Mouse (Mus musculus) midbrain, embryonic 12.5 days (tissue): ENCODE results near the gene Nid2. TPM values are rescaled to one million over a fixed set of nuclear protein-coding genes. Genes with fewer than 3 reads are reported as not detected.

Source experiments
- ATAC-seq: fragments of 200-750 bp; cut with Nextera tagmentation; 2 replicates; pipeline ENCODE4 v1.8.0; 2017; ENCODE audit warnings: low read depth, moderate TSS enrichment, moderate library complexity; ENCODE audit not compliant: low FRiP score
- H3K27ac ChIP-seq: fragments of 300-500 bp; sonication (generic); replicated peaks from 2 replicates; pipeline ENCODE4 v1.5.1; 2016; ENCODE audit warnings: mild to moderate bottlenecking
- H3K27me3 ChIP-seq: fragments of 300-500 bp; sonication (generic); 2 replicates; pipeline ENCODE4 v1.6.1; 2016; ENCODE audit warnings: mild to moderate bottlenecking
- H3K36me3 ChIP-seq: fragments of 300-500 bp; sonication (generic); 2 replicates; pipeline ENCODE4 v1.6.1; 2016
- H3K4me1 ChIP-seq: fragments of 300-500 bp; sonication (generic); 2 replicates; pipeline ENCODE4 v1.6.1; 2016
- H3K4me2 ChIP-seq: fragments of 300-500 bp; sonication (generic); replicated peaks from 2 replicates; pipeline ENCODE4 v1.6.1; 2016; ENCODE audit warnings: mild to moderate bottlenecking, moderate library complexity
- H3K4me3 ChIP-seq: fragments of 300-500 bp; sonication (generic); 2 replicates; pipeline ENCODE4 v1.5.1; 2016; ENCODE audit warnings: mild to moderate bottlenecking
- H3K9ac ChIP-seq: fragments of 300-500 bp; sonication (generic); replicated peaks from 2 replicates; pipeline ENCODE4 v1.6.1; 2016; ENCODE audit warnings: mild to moderate bottlenecking, moderate library complexity
- H3K9me3 ChIP-seq: fragments of 300-500 bp; sonication (generic); 2 replicates; pipeline ENCODE4 v1.6.1; 2016; ENCODE audit warnings: mild to moderate bottlenecking
- WGBS: fragments of 180-500 bp; shearing (Covaris S2); methylation state at CpG from one replicate; pipeline ENCODE4 v1.1.7; 2016; 5-methylcytosine and 5-hydroxymethylcytosine counted together
- polyA plus RNA-seq: library from polyadenylated mRNA; unstranded; fragments of >200 nt; fragmentation: Nextera tagmentation; extraction: Ambion mirVana; gene quantifications from 2 replicates; pipeline ENCODE4 v1.2.1, GENCODE M21; 2016

Nid2 gene
- polyA plus RNA-seq, 1 experiment from 2014 or later = 60.8 TPM

GRCm38 (mm10) chr14:19823321-19824142 is 72.5 kb downstream of the Nid2 start, which contains the start of gene Rtraf:
Gene Rtraf, minus strand, starts transcription at chr14:19823824.
- under 1% methylated on average over 80 of the region's 80 CpGs for WGBS
- Histone ChIP-seq H3K27ac (peak within 1 kb of the TSS; percentile 87), H3K4me2 (peak within 1 kb of the TSS; percentile 73), H3K4me1 (peaks cover 28% of the 10 kb centered on the region), H3K9me3 (0 out of 2 replicates have a peak, but pooled peaks cover 3% of the 10 kb centered on the region), H3K9ac (peak within 1 kb of the TSS; percentile 89), H3K36me3 (peaks cover 25% of the 10 kb centered on the region), H3K4me3 (peak within 1 kb of the TSS; percentile 78), H3K27me3 (no peaks in the 10 kb centered on the region; the same call in 1 of the 2 replicates)
- peak; percentile 97 for ATAC-seq

DNA sequence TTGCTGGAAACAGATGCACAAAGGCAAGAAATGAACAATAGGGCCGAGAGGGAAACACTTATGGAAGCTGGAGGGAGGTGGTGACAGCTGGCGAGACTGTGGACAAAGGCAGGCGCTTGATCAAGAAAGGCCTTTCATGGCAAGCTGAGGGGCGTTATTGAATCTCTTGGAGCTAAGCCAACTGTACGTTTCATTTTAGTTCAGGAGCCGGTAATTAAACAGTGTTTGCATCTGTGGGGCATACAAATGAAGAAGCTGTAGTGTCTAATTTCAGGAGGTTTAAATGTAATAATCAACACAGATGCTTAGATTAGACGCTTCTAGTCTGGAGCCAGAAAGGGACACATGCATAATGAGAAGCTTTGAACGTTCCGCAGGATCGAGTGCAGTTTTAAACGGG is 74.4 kb downstream of the Nid2 start:
- Histone ChIP-seq H3K9me3 (0 out of 2 replicates have a peak, but pooled peaks cover 3% of the 10 kb centered on the region), H3K4me1 (peaks cover 28% of the 10 kb centered on the region), H3K9ac (0 out of 2 replicates have a peak overlapping the region, but pooled peaks have one; percentile 7), H3K27me3 (no peaks in the 10 kb centered on the region; the same call in 1 of the 2 replicates), H3K4me3 (no peak overlapping the region), H3K4me2 (peak overlapping the region; percentile 22; the same call in 1 of the 2 replicates), H3K36me3 (peaks cover 12% of the 10 kb centered on the region), H3K27ac (peak overlapping the region; percentile 87)
- 36% methylated on average over 11 of the region's 11 CpGs for WGBS
- peak; percentile 39; the same call in 1 of the 2 replicates for ATAC-seq

- Histone ChIP-seq H3K9me3 (0 out of 2 replicates have a peak, but pooled peaks cover 3% of the 10 kb centered on the region), H3K27me3 (no peaks in the 10 kb centered on the region), H3K4me1 (peaks cover 3% of the 10 kb centered on the region; the same call in 1 of the 2 replicates), H3K9ac (no peak overlapping the region), H3K36me3 (no peaks in the 10 kb centered on the region), H3K4me3 (no peak overlapping the region), H3K27ac (no peak overlapping the region), H3K4me2 (no peak overlapping the region)
- WGBS = 91% methylated on average over 3 of the region's 3 CpGs
- ATAC-seq = no peak
Observed at GRCm38 (mm10) chr14:19836289-19836688, 85.2 kb downstream of the Nid2 start.

GRCm38 (mm10) chr14:19839600-19840332 is 88.7 kb downstream of the Nid2 start:
- Histone ChIP-seq H3K27ac (no peak overlapping the region), H3K4me1 (peaks cover 3% of the 10 kb centered on the region; the same call in 1 of the 2 replicates), H3K4me2 (peak overlapping the region; percentile 48), H3K36me3 (no peaks in the 10 kb centered on the region), H3K4me3 (peak overlapping the region; percentile 21; the same call in 1 of the 2 replicates), H3K9ac (peak overlapping the region; percentile 41; the same call in 1 of the 2 replicates), H3K9me3 (no peaks in the 10 kb centered on the region), H3K27me3 (no peaks in the 10 kb centered on the region)
- ATAC-seq = 0 out of 2 replicates have a peak, but pooled peaks have one; percentile 34
- 25% methylated on average over 15 of the region's 15 CpGs for WGBS

GRCm38 (mm10) chr14:19853471-19853870 is 102.4 kb downstream of the Nid2 start:
- H3K4me1 ChIP-seq = no peaks in the 10 kb centered on the region
- H3K4me3 ChIP-seq = no peak overlapping the region
- H3K27ac ChIP-seq = no peak overlapping the region
- no peak for ATAC-seq
- H3K27me3 ChIP-seq = no peaks in the 10 kb centered on the region
- H3K4me2 ChIP-seq = no peak overlapping the region
- 45% methylated on average over 3 of the region's 3 CpGs for WGBS
- no peak overlapping the region for H3K9ac ChIP-seq
- H3K36me3 ChIP-seq = no peaks in the 10 kb centered on the region
- no peaks in the 10 kb centered on the region for H3K9me3 ChIP-seq

GRCm38 (mm10) chr14:19858279-19858678 is 107.2 kb downstream of the Nid2 start:
- peaks cover 3% of the 10 kb centered on the region; the same call in 1 of the 2 replicates for H3K4me1 ChIP-seq

GRCm38 (mm10) chr14:19858808-19859776 is 108.0 kb downstream of the Nid2 start:
- Histone ChIP-seq H3K4me3 (no peak overlapping the region), H3K27ac (no peak overlapping the region), H3K4me2 (no peak overlapping the region), H3K4me1 (peaks cover 3% of the 10 kb centered on the region; the same call in 1 of the 2 replicates), H3K27me3 (no peaks in the 10 kb centered on the region), H3K36me3 (no peaks in the 10 kb centered on the region), H3K9ac (no peak overlapping the region), H3K9me3 (no peaks in the 10 kb centered on the region)
- ATAC-seq = no peak
- 64% methylated on average over 7 of the region's 8 CpGs for WGBS

More at GRCm38 (mm10) chr14:19858279-19858678, 107.2 kb downstream of the Nid2 start:
- H3K4me2 ChIP-seq = no peak overlapping the region
- WGBS = 84% methylated on average over 2 of the region's 2 CpGs
- no peak for ATAC-seq
- no peak overlapping the region for H3K9ac ChIP-seq
- no peak overlapping the region for H3K4me3 ChIP-seq
- no peaks in the 10 kb centered on the region for H3K36me3 ChIP-seq
- no peaks in the 10 kb centered on the region for H3K27me3 ChIP-seq
- no peak overlapping the region for H3K27ac ChIP-seq
- no peaks in the 10 kb centered on the region for H3K9me3 ChIP-seq

GRCm38 (mm10) chr14:19860281-19860680 is 109.2 kb downstream of the Nid2 start:
- no peak for ATAC-seq
- no peak overlapping the region for H3K27ac ChIP-seq

More at GRCm38 (mm10) chr14:19860281-19860680, 109.2 kb downstream of the Nid2 start:
- 94% methylated on average over 4 of the region's 4 CpGs for WGBS
- Histone ChIP-seq H3K4me3 (no peak overlapping the region), H3K27me3 (no peaks in the 10 kb centered on the region), H3K9me3 (no peaks in the 10 kb centered on the region), H3K4me1 (peaks cover 3% of the 10 kb centered on the region; the same call in 1 of the 2 replicates), H3K4me2 (no peak overlapping the region), H3K9ac (no peak overlapping the region), H3K36me3 (no peaks in the 10 kb centered on the region)

Other genes with a start within 250 kb of the Nid2 start
- 0.14 and 0.31 TPM in 2 replicates for gene Gm2244, start 201.3 kb upstream of the Nid2 start, polyA plus RNA-seq
- gene Gm2237, start 166.1 kb upstream of the Nid2 start, polyA plus RNA-seq = 2.9 and 3.9 TPM in 2 replicates
- not detected in 2 replicates for gene Gm5458, start 148.7 kb upstream of the Nid2 start, polyA plus RNA-seq
- 233 and 234 TPM in 2 replicates for gene Rtraf, start 72.6 kb downstream of the Nid2 start, polyA plus RNA-seq
- gene Gng2, start 226.4 kb downstream of the Nid2 start, polyA plus RNA-seq = 186 and 195 TPM in 2 replicates